Mouse (Mus musculus) monocyte, adult 2 months (primary cell): ENCODE results near the gene Peli1.

Experiments used
- DNase-seq, 2 experiments: peaks; one replicate each; pipeline ENCODE4 v3.0.0; 2022; ENCODE audit warnings: low spot score in 2 of 2, low read depth in 1 of 2

Peli1 gene

GRCm38 (mm10) chr11:21092621-21093020, 1.5 kb downstream of the Peli1 start:
- DNase-seq = no peak

DNA sequence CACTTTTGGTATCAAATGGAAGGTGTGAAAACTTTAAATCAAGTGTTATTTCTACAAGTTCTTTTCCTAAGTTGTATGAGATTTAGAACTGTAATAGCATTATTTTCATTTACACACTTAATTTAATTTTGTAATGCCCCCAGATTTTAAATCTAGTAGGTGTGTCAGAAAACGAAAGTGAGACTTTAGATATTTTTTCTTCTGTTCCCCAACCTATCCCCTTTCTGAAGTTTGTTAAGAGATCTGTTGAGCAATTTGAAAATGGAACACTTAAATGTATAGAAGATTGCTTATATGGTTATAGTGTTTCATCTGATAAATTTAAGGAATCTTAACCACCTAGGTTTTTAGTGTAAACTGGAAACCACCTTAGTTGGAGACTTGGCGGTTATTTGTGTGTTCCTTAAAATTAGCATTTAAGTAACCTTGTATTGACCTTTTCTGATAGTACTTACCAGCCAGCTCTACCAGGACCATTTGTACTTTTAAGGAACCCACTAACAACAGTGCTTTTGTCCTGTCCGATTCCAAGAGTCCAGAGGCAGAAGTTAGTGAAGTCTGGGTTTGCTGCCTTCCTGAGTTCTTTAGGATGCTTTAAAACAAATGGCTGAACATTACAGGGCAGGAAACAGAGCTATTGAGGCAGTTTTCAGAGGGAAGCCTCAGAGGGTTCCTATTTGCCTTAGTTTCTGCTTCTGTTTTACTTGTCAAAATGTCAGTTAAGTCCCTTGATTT, 2.2 kb downstream of the Peli1 start:
- DNase-seq = no peak

DNA sequence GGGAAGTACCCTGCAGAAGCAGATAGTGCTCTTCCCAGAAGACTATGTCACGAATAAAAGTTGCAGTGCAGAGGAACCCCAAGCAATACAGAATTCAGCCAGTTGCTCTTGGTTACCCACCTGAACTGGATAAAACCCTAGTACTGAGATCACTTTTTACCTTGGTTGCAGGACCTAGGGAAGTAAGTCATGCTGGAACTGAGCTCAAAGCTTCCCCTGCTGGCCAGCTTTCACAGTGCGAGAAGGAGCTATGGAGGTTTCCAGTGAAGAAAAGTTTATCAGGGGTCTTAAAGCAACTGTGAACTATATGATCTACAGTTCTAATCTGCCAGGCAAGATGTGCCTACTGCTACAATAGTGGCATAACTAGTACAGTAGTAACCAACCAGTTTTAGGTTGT, 5.5 kb downstream of the Peli1 start:
- no peak for DNase-seq

DNA sequence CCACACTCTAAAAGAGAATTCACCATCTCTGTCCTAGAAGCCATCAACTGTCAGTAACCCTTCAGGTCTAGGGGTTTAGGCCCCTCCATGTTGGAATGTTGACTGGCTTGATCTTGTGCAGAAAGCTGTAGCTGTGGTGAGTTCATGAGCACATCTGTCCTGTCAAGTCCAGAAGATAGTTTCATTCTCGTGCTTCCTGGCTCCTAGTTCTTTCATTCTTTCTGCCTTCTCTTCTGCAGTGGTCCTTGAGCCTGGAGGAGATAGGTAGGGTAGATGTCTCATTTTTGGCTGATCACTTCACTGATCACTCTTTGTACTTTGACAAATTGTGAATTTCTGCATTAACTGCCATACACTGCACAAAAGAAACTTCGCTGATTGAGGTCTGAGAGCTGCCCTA, 7.4 kb downstream of the Peli1 start:
- DNase-seq = no peak

GRCm38 (mm10) chr11:21100704-21101103, 9.6 kb downstream of the Peli1 start:
- no peak for DNase-seq

DNA sequence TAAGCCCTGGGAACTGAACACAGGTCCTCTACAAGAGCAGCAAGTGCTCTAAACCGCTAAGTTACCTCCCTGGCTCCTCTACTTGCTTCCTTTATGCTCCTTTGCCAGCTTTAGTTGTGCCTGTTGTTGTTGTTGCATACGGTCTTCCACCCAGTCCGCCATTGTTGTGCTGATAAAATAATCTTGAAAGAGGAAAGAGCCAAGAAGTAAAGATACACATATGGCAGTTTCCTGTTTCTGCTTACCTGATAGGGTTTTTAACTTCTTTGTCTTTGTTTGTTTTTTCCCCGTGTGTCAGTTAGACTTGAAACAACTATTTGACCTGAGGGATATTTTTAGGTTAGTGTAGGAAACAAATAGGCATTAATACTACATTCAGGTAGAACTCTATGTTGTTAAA, 10.2 kb downstream of the Peli1 start:
- no peak for DNase-seq

- DNase-seq = no peak
These were observed 11.3 kb downstream of the Peli1 start for GRCm38 (mm10) chr11:21102273-21103005.

- no peak for DNase-seq
These were observed 12.1 kb downstream of the Peli1 start for GRCm38 (mm10) chr11:21103186-21103585.

GRCm38 (mm10) chr11:21105393-21105792, 14.3 kb downstream of the Peli1 start:
- DNase-seq = no peak

- DNase-seq = no peak
These were observed 16.0 kb downstream of the Peli1 start for GRCm38 (mm10) chr11:21107120-21107519.

DNA sequence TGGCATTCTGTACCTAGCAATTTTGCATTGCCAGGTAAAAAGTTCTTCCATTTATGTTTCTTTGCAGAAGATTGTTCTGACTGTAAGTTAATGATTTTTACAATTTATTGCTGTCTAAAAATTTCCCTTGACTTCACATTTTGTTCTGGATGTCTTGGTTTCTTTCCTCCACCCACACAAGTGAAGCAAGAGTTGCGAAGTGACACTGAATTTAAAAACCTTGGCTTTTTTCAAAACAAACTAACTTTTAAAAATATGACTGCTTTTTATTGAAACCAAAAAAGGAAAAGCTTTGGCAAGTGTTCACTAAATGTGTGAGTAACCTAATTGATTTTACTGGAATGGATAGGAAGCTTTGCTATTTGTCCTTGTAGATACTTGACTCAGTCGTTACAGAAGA, 18.2 kb downstream of the Peli1 start:
- DNase-seq = no peak

GRCm38 (mm10) chr11:21114516-21114915, 23.4 kb downstream of the Peli1 start:
- DNase-seq = no peak

DNA sequence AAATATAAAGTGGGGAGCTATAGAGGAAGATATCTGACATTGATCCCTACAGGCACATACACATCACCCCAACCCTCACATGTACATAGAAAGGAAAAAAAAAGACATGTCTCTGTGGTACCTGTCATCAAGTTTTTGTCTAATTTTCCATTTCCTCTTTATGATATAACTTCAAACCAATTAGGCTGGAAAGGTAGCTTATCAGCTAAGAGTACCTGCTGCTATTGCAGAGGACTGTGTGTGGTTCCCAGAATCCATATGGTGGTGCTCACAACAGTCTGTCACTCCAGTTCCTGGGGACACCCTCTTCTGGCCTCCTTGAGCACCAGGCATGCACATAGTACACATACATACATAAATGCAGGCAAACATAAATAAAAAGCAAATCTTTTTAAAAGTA, 24.7 kb downstream of the Peli1 start:
- DNase-seq = no peak

- no peak for DNase-seq
These were observed 25.7 kb downstream of the Peli1 start for GRCm38 (mm10) chr11:21116623-21117295.

DNA sequence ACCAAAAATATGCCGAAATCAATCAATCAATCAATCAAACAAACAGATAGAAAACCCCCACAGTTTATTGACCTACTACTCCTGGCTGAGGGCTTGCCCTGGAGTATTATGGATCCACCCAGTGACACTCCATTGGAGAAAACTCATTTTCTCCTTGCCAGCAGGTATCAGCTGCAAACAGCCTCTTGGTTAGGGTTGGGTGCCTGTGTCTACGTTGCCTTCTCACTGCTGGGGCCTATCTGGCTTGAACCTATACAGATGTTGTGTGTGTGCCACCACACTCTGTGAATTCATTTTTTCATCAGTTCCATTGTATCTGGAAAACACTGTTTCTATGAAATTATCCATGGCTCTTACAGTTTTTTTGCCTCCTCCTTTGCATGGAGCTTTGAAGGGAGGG, 30.6 kb downstream of the Peli1 start:
- no peak for DNase-seq

DNA sequence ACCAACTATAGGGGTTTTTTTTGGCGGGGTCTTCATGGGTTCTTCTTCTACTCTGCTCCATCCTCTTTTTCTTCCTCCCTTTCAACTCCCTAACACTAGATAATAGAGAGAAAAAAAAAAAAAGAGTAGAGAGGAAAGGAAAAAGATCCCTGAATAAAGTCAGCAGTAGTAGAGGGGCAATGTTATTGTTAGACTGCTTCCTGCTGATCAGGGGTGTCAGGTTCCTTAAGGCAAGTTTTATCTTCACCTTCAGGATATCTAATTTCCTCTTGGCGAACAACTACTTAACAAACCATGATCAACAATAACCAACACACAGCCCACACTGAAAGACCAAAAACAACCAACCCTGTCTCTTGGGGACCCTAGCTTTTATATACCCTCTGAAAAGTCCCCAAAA, 31.3 kb downstream of the Peli1 start:
- DNase-seq = no peak

- DNase-seq = no peak
These were observed 40.6 kb downstream of the Peli1 start for GRCm38 (mm10) chr11:21131692-21132091.

DNA sequence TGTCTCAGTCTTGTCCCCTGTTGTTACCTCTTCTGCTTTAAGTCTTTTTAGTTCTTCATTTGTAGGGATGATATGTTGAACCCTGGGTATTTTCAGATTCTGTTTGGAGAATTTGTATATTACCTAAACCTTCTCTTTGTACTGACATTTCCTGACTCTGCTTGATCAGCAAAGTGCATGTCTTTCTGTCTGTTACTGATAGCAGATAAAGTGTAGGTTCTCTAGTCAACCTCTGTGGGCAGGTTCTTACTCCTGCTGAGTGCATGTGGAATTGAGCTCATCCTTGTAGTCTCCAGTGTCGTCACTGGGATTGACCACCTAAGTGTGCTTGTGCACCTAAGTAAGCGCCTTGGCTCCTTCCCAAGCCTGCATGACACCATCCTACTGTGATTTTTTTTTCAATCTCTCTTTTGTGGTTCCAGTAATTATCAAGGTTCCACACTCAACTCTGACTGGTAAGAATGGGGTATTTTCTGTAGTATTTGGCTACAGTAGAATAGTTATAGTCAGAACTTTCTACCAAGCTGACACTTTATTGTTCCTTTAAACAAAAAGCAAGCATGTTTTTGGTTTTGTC, 43.9 kb downstream of the Peli1 start:
- no peak for DNase-seq

DNA sequence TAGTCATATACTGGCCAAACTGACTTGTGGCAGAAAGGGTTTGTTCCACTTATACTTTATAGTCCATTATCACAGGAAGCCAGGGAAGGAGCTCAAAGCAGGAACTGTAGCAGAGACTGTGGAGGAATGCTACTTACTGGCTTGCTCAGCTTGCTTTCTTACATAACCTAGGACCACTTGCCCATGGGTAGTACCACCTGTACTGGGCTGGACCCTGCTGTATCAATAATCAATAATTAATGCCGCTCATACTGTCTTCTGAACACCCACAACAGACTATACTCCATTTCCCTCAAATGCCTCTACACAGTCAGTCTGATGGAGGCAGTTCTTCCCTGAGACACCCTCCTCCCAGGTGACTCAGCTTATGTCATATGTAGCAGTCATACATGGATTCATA, 48.4 kb downstream of the Peli1 start:
- DNase-seq = no peak

GRCm38 (mm10) chr11:21141242-21141641, 50.2 kb downstream of the Peli1 start:
- no peak for DNase-seq

DNA sequence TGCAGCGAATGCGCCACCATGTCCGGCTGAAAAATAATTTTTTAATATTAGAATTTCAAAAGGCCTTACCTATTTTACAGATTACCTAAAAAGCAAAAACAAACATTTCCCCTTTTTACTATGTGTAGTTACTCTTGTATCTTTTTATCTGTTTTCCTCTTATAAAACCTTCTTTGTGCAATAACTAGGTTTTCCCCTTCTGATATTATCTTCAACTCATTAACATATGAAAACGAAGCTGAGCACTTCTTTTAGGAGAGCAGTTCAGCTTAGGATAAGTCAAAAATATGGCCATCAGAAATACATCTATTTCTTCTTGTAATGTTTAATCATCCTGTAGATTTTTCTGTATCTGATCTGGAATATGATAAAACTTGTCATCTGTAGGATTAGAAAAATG, 50.7 kb downstream of the Peli1 start:
- DNase-seq = no peak

DNA sequence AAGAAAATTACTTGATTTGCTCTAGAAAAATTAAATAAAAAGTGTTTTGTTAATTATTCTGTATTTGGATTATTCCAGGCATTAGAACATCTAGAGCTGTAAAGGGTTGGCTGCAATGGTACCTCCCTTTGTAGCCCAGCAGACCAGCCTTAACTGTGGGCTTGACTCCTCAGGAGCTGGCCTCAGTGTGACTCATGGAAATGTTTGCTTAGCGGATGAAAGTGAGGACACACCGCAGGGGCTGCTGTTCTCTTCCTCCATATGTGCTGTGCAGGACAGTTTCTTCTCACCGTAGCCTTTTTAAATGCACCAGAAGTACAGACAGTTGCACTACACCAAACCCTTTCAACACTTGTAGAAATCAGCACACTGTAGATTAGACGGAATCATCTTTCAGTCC, 58.4 kb downstream of the Peli1 start:
- no peak for DNase-seq
